Mouse (Mus musculus): ENCODE data around the gene Rnaset2a. TPM values are rescaled to one million over a fixed set of nuclear protein-coding genes. Genes with fewer than 3 reads are reported as not detected.
"Not testable (repeated sequence)": the region's sequence is repeated elsewhere in the genome, so short reads cannot be mapped to it uniquely, and the experiment has no call there.

Gene Rnaset2a
- polyA plus RNA-seq, 1 experiment, result not detected

DNA sequence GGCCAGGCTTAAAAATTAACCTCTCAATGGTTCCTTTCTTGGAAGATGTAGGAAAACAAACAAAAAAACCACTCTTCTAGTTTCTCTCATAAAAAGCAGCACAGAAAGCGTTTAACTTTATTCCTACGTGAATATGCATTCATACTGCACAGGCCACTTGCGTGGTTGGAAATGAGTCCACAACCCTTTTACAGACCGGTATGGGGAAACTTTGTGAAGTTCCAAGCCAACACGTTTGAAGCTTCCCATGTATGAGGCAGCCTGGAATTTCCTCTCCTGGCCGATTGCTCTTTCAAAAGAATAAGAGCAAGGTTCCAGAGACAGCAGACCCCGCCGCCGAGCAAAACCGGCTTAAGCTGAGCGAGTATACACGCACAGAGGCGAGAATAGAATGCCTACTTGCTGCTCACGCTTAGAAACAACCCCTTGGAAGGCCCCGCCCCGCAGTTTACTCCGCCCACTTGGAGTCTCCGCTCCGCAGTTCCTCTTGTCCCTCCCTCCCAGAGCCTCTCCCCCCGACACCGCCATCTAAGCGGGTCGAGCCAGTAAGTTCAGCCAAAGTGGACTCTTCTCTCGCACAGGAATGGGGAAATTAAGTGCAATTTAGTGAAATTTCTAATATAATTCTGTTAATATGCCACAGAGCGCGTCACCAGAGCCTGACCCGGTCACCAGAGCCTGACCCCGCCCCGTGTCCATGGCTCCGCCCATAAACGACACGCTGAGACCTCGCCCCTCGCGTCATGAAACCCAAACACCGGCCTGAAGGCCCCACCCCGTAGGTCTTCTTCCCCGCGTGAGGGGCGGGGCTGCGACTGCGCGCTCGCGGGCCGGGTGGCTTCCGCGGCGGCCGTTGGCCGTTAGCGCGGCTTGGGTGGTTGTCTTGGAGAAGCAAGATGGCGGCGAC, 17.1 kb upstream of the Rnaset2a start, which contains the start of gene Fgfr1op:
Fgfr1op (plus strand) TSS at position 801 of the 907 bp plus-strand sequence.
- H3K4me3 ChIP-seq (ENCODE audit: insufficient read depth, low read depth, low read length), result peak within 1 kb of the TSS; percentile 68
- under 1% methylated on average over 22 of the region's 55 CpGs for WGBS
- H3K27ac ChIP-seq (ENCODE audit: insufficient read depth, low read depth, low read length); H3K4me1 ChIP-seq (ENCODE audit: control insufficient read depth, insufficient read depth, low read length): not testable (repeated sequence)

DNA sequence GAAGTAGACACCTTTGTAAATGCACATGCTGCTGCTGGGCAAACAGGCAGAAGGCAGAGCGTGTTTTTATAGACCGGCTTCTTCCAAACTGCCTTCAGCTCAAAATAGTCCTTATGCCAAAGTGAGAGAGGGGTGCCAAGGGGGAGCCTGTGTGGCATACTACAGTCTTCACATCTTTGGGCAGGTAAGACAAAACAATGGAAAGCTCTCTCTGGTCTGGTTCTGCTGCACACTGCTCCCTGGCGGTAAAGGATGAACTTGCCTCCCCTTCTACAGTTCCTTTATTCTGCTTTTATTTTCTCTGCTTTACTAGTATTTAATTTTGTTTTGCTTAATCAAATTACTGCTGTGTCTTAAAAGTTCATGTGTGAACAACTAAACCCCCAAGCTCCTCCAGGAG, 13.1 kb upstream of the Rnaset2a start:
- H3K4me1 ChIP-seq (ENCODE audit: control insufficient read depth, insufficient read depth, low read length); H3K27ac ChIP-seq (ENCODE audit: insufficient read depth, low read depth, low read length); H3K4me3 ChIP-seq (ENCODE audit: insufficient read depth, low read depth, low read length): not testable (repeated sequence)
- WGBS, result 47% methylated on average over 3 of the region's 3 CpGs

DNA sequence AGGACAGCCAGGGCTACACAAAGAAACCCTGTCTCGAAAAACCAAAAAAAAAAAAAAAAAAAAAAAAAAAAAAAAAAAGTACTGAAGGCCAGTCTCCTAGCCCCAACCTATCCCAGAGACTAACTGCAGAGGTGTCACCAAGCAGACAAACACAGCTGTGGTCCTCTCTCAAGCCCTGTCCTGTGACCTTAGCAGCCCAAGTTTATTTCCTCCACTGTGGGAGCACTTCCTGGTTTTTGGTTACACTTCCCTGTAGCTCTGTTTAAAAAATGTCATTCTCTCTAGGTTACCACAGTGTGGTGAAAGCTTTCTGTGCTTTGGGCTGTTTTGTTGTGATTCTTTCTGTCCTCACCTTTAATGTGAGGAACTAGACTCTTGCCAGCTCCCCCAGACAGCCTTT, 10.7 kb upstream of the Rnaset2a start:
- WGBS, result no CpG with 5 or more reads among the region's 1 CpGs
- not testable (repeated sequence) for H3K27ac ChIP-seq (ENCODE audit: insufficient read depth, low read depth, low read length); H3K4me3 ChIP-seq (ENCODE audit: insufficient read depth, low read depth, low read length); H3K4me1 ChIP-seq (ENCODE audit: control insufficient read depth, insufficient read depth, low read length)

DNA sequence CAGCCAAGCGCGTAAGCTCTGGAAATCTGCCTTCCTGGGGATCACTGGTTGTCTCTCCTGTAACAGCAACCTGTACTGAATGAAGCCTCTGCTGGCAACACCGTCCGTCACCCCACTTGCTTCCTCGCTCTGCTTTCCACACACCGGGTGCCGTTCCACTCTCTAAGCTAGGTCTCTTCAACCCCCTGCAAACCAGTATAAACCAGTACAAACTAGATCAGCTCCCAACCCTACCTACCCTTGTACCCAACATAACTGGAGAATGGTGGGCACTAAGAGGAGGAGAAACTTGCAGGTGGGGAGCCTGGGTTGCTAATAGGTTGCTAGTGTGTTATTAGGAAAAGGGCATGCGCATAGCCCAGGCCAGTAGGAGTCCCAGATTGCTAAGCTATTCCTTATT, 8.1 kb upstream of the Rnaset2a start:
- H3K27ac ChIP-seq (ENCODE audit: insufficient read depth, low read depth, low read length); H3K4me1 ChIP-seq (ENCODE audit: control insufficient read depth, insufficient read depth, low read length); H3K4me3 ChIP-seq (ENCODE audit: insufficient read depth, low read depth, low read length): not testable (repeated sequence)
- 100% methylated on average over 1 of the region's 8 CpGs for whole genome bisulfite sequencing

DNA sequence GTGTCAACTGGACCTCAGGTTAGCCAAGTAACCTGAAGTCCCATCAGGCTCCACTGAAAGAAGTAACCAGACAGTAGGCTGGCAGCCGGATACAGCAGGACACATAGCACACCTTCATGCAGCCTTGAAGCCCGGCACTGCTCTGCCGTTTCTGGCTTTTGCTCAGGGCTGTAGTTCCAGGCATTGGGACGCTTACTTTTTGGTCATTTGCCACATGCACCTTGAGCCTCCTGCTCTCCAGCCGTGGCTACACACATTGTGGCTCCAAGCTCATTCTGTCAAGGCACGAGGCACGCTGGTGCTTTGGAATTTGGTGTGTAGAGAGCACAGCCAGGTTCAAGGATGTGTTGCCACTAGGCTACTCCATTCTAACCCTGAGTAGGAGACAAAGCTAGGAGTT, 7.1 kb upstream of the Rnaset2a start:
- not testable (repeated sequence) for H3K4me3 ChIP-seq (ENCODE audit: insufficient read depth, low read depth, low read length); H3K4me1 ChIP-seq (ENCODE audit: control insufficient read depth, insufficient read depth, low read length); H3K27ac ChIP-seq (ENCODE audit: insufficient read depth, low read depth, low read length)
- WGBS, result 91% methylated on average over 7 of the region's 7 CpGs

GRCm38 (mm10) chr17:8146931-8147330, 966 bp downstream of the Rnaset2a start:
- not testable (repeated sequence) for H3K4me1 ChIP-seq (ENCODE audit: control insufficient read depth, insufficient read depth, low read length); H3K27ac ChIP-seq (ENCODE audit: insufficient read depth, low read depth, low read length)
- H3K4me3 ChIP-seq (ENCODE audit: insufficient read depth, low read depth, low read length), result peak overlapping the region; percentile 23; the same call in 1 of the 2 replicates
- 18% methylated on average over 5 of the region's 5 CpGs for WGBS

- H3K4me1 ChIP-seq (ENCODE audit: control insufficient read depth, insufficient read depth, low read length); H3K27ac ChIP-seq (ENCODE audit: insufficient read depth, low read depth, low read length); H3K4me3 ChIP-seq (ENCODE audit: insufficient read depth, low read depth, low read length): not testable (repeated sequence)
- WGBS, result 64% methylated on average over 14 of the region's 14 CpGs
Measured at GRCm38 (mm10) chr17:8143802-8144673, 3.9 kb downstream of the Rnaset2a start.

- 46% methylated on average over 3 of the region's 3 CpGs for WGBS
- not testable (repeated sequence) for H3K4me3 ChIP-seq (ENCODE audit: insufficient read depth, low read depth, low read length); H3K4me1 ChIP-seq (ENCODE audit: control insufficient read depth, insufficient read depth, low read length); H3K27ac ChIP-seq (ENCODE audit: insufficient read depth, low read depth, low read length)
Measured at GRCm38 (mm10) chr17:8140210-8140609, 7.7 kb downstream of the Rnaset2a start.

DNA sequence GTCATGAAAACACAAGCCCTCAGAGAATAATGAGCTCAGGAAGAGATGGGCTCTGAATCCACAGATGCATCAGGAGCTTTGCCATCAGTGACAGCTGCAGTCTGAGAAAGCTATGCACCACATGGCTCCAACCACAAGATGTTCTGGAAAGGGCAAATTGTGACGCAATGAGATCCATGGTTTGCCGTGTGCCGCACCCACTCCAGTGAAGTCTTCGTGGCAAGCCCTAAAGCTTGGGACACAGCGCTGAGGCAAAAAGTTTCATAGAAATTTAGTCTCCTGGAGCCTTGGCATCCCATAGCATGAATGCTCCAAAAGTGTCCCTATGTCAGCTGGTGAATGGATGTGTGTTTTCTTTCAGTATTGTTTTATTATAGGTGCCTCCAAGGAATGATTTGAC, 9.8 kb downstream of the Rnaset2a start:
- not testable (repeated sequence) for H3K27ac ChIP-seq (ENCODE audit: insufficient read depth, low read depth, low read length)
- 95% methylated on average over 5 of the region's 5 CpGs for WGBS

DNA sequence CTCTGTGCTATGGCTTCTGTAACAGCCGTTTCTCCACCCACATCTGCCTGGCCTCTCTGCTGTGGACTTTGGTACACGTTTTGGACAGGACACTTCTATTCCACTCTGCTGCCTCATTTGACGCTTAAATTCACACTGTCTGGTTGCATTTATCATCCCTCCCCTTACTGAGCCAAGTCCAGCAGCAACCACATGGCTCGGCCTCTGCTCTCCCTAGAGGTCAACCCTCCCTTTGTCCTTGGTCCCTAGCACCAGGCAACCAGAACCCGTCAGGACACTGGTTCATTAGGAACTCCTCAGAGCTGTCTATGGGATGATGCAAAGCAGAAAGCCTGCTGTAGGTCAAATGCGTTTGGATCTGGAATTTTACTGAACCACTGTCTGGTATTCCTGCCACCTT, 17.0 kb downstream of the Rnaset2a start:
- WGBS, result no CpG with 5 or more reads among the region's 6 CpGs
- not testable (repeated sequence) for H3K4me1 ChIP-seq (ENCODE audit: control insufficient read depth, insufficient read depth, low read length); H3K4me3 ChIP-seq (ENCODE audit: insufficient read depth, low read depth, low read length); H3K27ac ChIP-seq (ENCODE audit: insufficient read depth, low read depth, low read length)

More for the DNA sequence above, 9.8 kb downstream of the Rnaset2a start:
- H3K4me1 ChIP-seq (ENCODE audit: control insufficient read depth, insufficient read depth, low read length); H3K4me3 ChIP-seq (ENCODE audit: insufficient read depth, low read depth, low read length): not testable (repeated sequence)

DNA sequence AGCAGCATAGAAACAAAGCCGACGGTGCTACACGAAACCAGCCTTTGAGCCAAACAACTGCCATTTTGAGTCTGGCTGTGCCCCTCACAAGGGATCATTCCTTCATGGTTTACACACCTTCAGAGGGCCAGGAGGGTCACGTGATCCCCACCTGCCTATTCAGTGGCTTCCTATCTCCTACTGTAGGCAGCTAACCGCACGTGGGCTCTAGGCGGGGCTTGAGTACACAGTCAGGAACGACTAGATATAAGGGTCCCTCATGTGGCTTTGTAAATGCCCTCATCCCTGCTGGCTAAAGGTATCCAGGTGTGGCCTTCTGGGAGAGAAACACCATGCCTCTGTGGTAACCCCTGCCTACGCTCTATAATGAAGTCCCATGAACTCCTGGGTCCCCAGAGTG, 18.3 kb downstream of the Rnaset2a start:
- 93% methylated on average over 9 of the region's 9 CpGs for WGBS
- not testable (repeated sequence) for H3K27ac ChIP-seq (ENCODE audit: insufficient read depth, low read depth, low read length); H3K4me1 ChIP-seq (ENCODE audit: control insufficient read depth, insufficient read depth, low read length); H3K4me3 ChIP-seq (ENCODE audit: insufficient read depth, low read depth, low read length)

DNA sequence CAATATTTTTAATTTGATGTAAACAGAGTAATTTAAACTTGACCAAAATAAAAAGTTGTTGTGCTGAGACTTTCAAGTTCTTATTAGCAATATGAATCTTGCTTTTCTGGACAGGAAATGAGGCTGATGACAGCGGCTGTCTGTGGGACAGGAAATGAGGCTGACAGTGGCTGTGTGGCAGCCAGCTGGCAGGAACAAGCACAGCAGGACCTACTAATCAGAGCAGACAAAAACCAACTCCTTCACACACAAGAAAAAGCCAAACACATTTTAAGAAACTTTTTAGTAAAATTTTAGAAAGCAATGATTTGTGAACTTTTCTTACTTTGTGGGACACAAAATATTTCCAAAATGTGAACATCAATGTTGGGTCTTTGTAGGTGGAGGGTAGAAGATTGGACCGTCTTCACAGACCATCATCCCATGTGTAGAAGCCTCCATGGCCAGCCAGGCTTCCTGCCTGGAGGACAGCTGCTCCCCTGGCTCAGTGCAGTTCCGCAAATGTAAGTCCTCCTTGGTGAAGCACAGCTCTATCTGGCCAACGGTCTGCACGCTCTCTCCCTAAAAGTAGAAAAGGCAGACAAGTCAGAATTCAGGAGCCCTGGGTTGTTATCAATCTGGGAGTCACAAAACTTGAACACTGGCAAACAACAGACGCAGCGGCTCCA, 19.4 kb downstream of the Rnaset2a start:
- not testable (repeated sequence) for H3K4me1 ChIP-seq (ENCODE audit: control insufficient read depth, insufficient read depth, low read length); H3K4me3 ChIP-seq (ENCODE audit: insufficient read depth, low read depth, low read length); H3K27ac ChIP-seq (ENCODE audit: insufficient read depth, low read depth, low read length)
- whole genome bisulfite sequencing, result 83% methylated on average over 2 of the region's 7 CpGs

DNA sequence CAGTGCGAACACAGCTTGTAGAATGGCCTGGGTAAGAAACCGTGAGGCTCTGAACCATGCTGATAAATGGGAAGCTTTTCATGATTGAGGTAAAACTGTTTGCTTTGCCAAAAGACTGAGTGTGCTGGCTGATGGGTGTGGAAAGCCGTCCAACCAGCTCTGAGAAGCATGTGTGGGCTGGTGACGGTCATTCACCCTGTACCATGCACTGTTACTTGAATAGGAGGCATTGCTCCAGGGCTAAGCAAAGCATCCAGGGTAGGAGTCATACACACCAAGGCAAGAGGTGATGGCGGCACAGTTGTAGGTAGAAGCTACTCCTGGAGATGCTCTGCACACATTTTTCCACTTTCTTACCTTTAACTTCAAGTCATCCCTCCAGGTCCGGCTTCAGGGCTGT, 23.3 kb downstream of the Rnaset2a start:
- H3K4me1 ChIP-seq (ENCODE audit: control insufficient read depth, insufficient read depth, low read length); H3K27ac ChIP-seq (ENCODE audit: insufficient read depth, low read depth, low read length); H3K4me3 ChIP-seq (ENCODE audit: insufficient read depth, low read depth, low read length): not testable (repeated sequence)
- WGBS, result 85% methylated on average over 2 of the region's 6 CpGs

DNA sequence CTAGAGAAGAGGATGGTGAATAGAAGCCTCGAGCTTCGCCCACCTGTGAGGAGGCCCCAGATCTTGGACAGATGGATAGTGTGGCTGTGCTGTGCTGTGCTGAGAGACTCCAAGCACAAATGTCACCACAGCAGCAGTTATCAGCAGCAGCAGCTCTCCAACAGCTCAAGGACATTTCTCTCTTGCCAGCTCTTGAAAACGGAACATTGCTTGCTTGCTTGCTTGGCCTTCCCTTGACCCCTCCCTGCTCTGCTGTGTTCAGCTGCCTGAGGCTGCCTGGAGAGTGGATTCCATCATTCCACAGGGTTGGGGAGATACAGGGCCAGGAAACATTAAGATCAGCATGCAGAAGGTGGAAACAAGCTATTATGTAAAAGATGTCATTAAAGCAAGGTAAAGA, 24.9 kb downstream of the Rnaset2a start:
- not testable (repeated sequence) for H3K27ac ChIP-seq (ENCODE audit: insufficient read depth, low read depth, low read length); H3K4me3 ChIP-seq (ENCODE audit: insufficient read depth, low read depth, low read length); H3K4me1 ChIP-seq (ENCODE audit: control insufficient read depth, insufficient read depth, low read length)
- no CpG with 5 or more reads among the region's 3 CpGs for WGBS

Data from olfactory bulb, adult 2 months (tissue).